Mouse (Mus musculus) heart, postnatal 0 days (tissue): ENCODE measurements around the gene Ccdc126.

Experiments
- CTCF ChIP-seq: IDR thresholded peaks from 2 replicates; pipeline ENCODE4 v1.5.1; 2016; ENCODE audit warnings: antibody characterized with exemption, control low read depth, low read depth
- EP300 ChIP-seq: IDR thresholded peaks from 2 replicates; pipeline ENCODE4 v1.6.1; 2016; ENCODE audit warnings: antibody characterized with exemption, low read depth

DNA sequence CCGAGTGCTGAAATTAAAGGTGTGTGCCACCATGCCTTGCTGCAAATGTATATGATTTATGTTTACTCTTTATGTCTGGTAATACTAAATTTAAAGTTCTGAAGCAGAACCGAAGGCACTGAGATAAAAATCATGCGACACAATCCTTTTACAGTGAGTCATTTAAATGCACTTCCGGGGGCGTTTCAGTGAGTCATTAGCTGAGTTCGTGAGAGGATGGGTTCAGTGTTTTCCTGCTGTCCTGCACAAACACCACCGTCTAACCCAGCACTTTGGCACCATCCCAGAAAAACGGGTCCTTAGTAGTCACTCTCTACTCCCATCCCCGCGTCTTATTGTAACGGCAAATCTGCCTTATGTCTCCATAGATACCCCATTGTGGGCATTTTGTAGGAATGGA, 49.2 kb upstream of the Ccdc126 start:
- TF ChIP-seq CTCF: no peak
- no peak for TF ChIP-seq EP300
